Mouse (Mus musculus) MEL (cell line): ENCODE data around the gene Kcna5. TPM values are rescaled to one million over a fixed set of nuclear protein-coding genes. Genes with fewer than 3 reads are reported as not detected.

Source experiments
- DNase-seq: peaks from one replicate; pipeline ENCODE4 v3.0.0; 2011; ENCODE audit warnings: low read depth, low spot score
- H3K27ac ChIP-seq: 2 replicates; pipeline ENCODE4 v1.5.1; 2012; ENCODE audit warnings: low read depth, mild to moderate bottlenecking, control low read depth, low read length, moderate library complexity; ENCODE audit not compliant: control insufficient read depth
- H3K27me3 ChIP-seq, 2 experiments: fragments of 150-350 bp in 1 of 2; sonication (generic) in 1 of 2; 2 replicates each; pipeline ENCODE4 v1.6.1; 2012; ENCODE audit warnings: low read length in 2 of 2, mild to moderate bottlenecking in 2 of 2, improper control_type of control experiment in 1 of 2, moderate library complexity in 1 of 2; ENCODE audit not compliant: insufficient read depth in 2 of 2, control insufficient read depth in 1 of 2
- H3K36me3 ChIP-seq, 2 experiments: 2 replicates each; pipeline ENCODE4 v1.6.1; 2012 to 2014; ENCODE audit warnings: low read length in 2 of 2, improper control_type of control experiment in 1 of 2, inconsistent platforms in 1 of 2, mild to moderate bottlenecking in 1 of 2; ENCODE audit not compliant: insufficient read depth in 2 of 2, control insufficient read depth in 1 of 2
- H3K4me1 ChIP-seq, 2 experiments: fragments of 150-350 bp in 1 of 2; sonication (generic) in 1 of 2; 2 replicates each; pipeline ENCODE4 v1.6.1; 2012; ENCODE audit warnings: low read length in 2 of 2, improper control_type of control experiment in 1 of 2, mild to moderate bottlenecking in 1 of 2; ENCODE audit not compliant: insufficient read depth in 2 of 2, control insufficient read depth in 1 of 2
- H3K4me3 ChIP-seq, 2 experiments: fragments of 150-350 bp in 1 of 2; sonication (generic) in 1 of 2; 2 replicates each; pipeline ENCODE4 v1.5.1; 2012; ENCODE audit warnings: low read depth in 2 of 2, low read length in 2 of 2, mild to moderate bottlenecking in 2 of 2, moderate library complexity in 2 of 2, control low read depth in 1 of 2, improper control_type of control experiment in 1 of 2; ENCODE audit not compliant: control insufficient read depth in 1 of 2, insufficient read depth in 1 of 2
- H3K79me2 ChIP-seq: 2 replicates; pipeline ENCODE4 v1.6.1; 2012; ENCODE audit warnings: mild to moderate bottlenecking, low read length, moderate library complexity; ENCODE audit not compliant: control insufficient read depth, poor library complexity, insufficient read depth
- H3K9ac ChIP-seq: 2 replicates; pipeline ENCODE4 v1.6.1; 2012; ENCODE audit warnings: low read depth, mild to moderate bottlenecking, control low read depth, low read length, moderate library complexity; ENCODE audit not compliant: control insufficient read depth, poor library complexity, severe bottlenecking
- H3K9me3 ChIP-seq: fragments of 150-350 bp; sonication (generic); replicated peaks from 2 replicates; pipeline ENCODE4 v1.6.1; 2012; ENCODE audit warnings: mild to moderate bottlenecking, low read length, improper control_type of control experiment, moderate library complexity; ENCODE audit not compliant: insufficient read depth
- ELF1 ChIP-seq: IDR thresholded peaks from 2 replicates; pipeline ENCODE4 v1.6.1; 2014; ENCODE audit warnings: low read depth, mild to moderate bottlenecking, inconsistent platforms, low read length, improper control_type of control experiment, moderate library complexity
- ETS1 ChIP-seq: IDR thresholded peaks from 2 replicates; pipeline ENCODE4 v1.6.1; 2012; ENCODE audit warnings: low read depth, mild to moderate bottlenecking, inconsistent platforms, low read length, improper control_type of control experiment, moderate library complexity
- GABPA ChIP-seq: IDR thresholded peaks from 2 replicates; pipeline ENCODE4 v1.6.1; 2012; ENCODE audit warnings: low read depth, mild to moderate bottlenecking, inconsistent platforms, low read length, improper control_type of control experiment, moderate library complexity
- GATA1 ChIP-seq: IDR thresholded peaks from 2 replicates; pipeline ENCODE4 v1.6.1; 2011; ENCODE audit warnings: low read depth, low read length, improper control_type of control experiment
- HCFC1 ChIP-seq: IDR thresholded peaks from 2 replicates; pipeline ENCODE4 v1.6.1; 2012; ENCODE audit warnings: low read depth, mild to moderate bottlenecking, inconsistent platforms, low read length, improper control_type of control experiment, moderate library complexity
- KAT2A ChIP-seq: conservative IDR thresholded peaks from 2 replicates; pipeline ENCODE4 v1.6.1; 2012; ENCODE audit warnings: low read depth, low read length, improper control_type of control experiment, inconsistent platforms
- MAFK ChIP-seq: IDR thresholded peaks from 2 replicates; pipeline ENCODE4 v1.6.1; 2011; ENCODE audit warnings: low read depth, mild to moderate bottlenecking, low read length, improper control_type of control experiment, borderline replicate concordance
- MEF2A ChIP-seq: IDR thresholded peaks from 2 replicates; pipeline ENCODE4 v1.6.1; 2014; ENCODE audit warnings: low read depth, mild to moderate bottlenecking, inconsistent platforms, low read length, improper control_type of control experiment; ENCODE audit not compliant: poor library complexity, insufficient replicate concordance, severe bottlenecking; ENCODE audit errors: extremely low read depth
- MXI1 ChIP-seq: IDR thresholded peaks from 2 replicates; pipeline ENCODE4 v1.6.1; 2011; ENCODE audit warnings: mild to moderate bottlenecking, low read depth, low read length, improper control_type of control experiment
- MYC ChIP-seq: IDR thresholded peaks from 2 replicates; pipeline ENCODE4 v1.6.1; 2011; ENCODE audit warnings: low read depth, mild to moderate bottlenecking, low read length, improper control_type of control experiment, moderate library complexity
- NELFE ChIP-seq: IDR thresholded peaks from 2 replicates; pipeline ENCODE4 v1.6.1; 2011; ENCODE audit warnings: low read depth, low read length, improper control_type of control experiment
- NRF1 ChIP-seq: IDR thresholded peaks from 2 replicates; pipeline ENCODE4 v1.6.1; 2014; ENCODE audit warnings: low read depth, mild to moderate bottlenecking, inconsistent platforms, low read length, improper control_type of control experiment, moderate library complexity; ENCODE audit not compliant: poor library complexity, insufficient read depth, severe bottlenecking
- POLR2AphosphoS2 ChIP-seq: IDR thresholded peaks from 2 replicates; pipeline ENCODE4 v1.6.1; 2011; ENCODE audit warnings: low read length, improper control_type of control experiment
- RCOR1 ChIP-seq: IDR thresholded peaks from 2 replicates; pipeline ENCODE4 v1.6.1; 2012; ENCODE audit warnings: low read depth, mild to moderate bottlenecking, inconsistent platforms, low read length, improper control_type of control experiment
- TBP ChIP-seq: IDR thresholded peaks from 2 replicates; pipeline ENCODE4 v1.8.0; 2011; ENCODE audit warnings: low read depth, low read length, improper control_type of control experiment
- TCF12 ChIP-seq: IDR thresholded peaks from 2 replicates; pipeline ENCODE4 v1.6.1; 2014; ENCODE audit warnings: low read depth, mild to moderate bottlenecking, inconsistent platforms, low read length, improper control_type of control experiment, moderate library complexity
- USF2 ChIP-seq, 2 experiments: IDR thresholded peaks; 2 replicates each; pipeline ENCODE4 v1.6.1; 2011 to 2012; ENCODE audit warnings: improper control_type of control experiment in 2 of 2, low read length in 2 of 2, borderline replicate concordance in 1 of 2, inconsistent platforms in 1 of 2, low read depth in 1 of 2, mild to moderate bottlenecking in 1 of 2; ENCODE audit not compliant: insufficient read depth in 1 of 2
- ZC3H11A ChIP-seq: IDR thresholded peaks from 2 replicates; pipeline ENCODE4 v1.6.1; 2012; ENCODE audit warnings: low read depth, mild to moderate bottlenecking, inconsistent platforms, low read length, improper control_type of control experiment
- ZKSCAN1 ChIP-seq: IDR thresholded peaks from 2 replicates; pipeline ENCODE4 v1.6.1; 2012; ENCODE audit warnings: low read depth, mild to moderate bottlenecking, inconsistent platforms, low read length, improper control_type of control experiment, moderate library complexity
- ZMIZ1 ChIP-seq: IDR thresholded peaks from 2 replicates; pipeline ENCODE4 v1.6.1; 2012; ENCODE audit warnings: low read depth, mild to moderate bottlenecking, inconsistent platforms, low read length, improper control_type of control experiment, moderate library complexity
- ZNF384 ChIP-seq: IDR thresholded peaks from 2 replicates; pipeline ENCODE4 v1.6.1; 2012; ENCODE audit warnings: low read depth, mild to moderate bottlenecking, inconsistent platforms, low read length, improper control_type of control experiment
- polyA plus RNA-seq, 2 experiments: library from polyadenylated mRNA; stranded (reverse) in 1 of 2; unstranded in 1 of 2; fragments of >175 nt in 1 of 2; fragments of >200 nt in 1 of 2; gene quantifications; 2 replicates each; pipeline versions ENCODE4 v1.2.1 to v1.2.4; 2012; ENCODE audit warnings: low replicate concordance in 2 of 2, low read depth in 1 of 2; ENCODE audit not compliant: insufficient read length in 2 of 2, insufficient read depth in 1 of 2, missing spikeins in 1 of 2
- total RNA-seq: library from RNA; depleted of rRNA; stranded (reverse); fragments of 300-350 nt; gene quantifications from 2 replicates; pipeline ENCODE4 v1.2.3, GENCODE M21; 2012

The Kcna5 gene
- total and polyA plus RNA-seq, 3 experiments = not detected

DNA sequence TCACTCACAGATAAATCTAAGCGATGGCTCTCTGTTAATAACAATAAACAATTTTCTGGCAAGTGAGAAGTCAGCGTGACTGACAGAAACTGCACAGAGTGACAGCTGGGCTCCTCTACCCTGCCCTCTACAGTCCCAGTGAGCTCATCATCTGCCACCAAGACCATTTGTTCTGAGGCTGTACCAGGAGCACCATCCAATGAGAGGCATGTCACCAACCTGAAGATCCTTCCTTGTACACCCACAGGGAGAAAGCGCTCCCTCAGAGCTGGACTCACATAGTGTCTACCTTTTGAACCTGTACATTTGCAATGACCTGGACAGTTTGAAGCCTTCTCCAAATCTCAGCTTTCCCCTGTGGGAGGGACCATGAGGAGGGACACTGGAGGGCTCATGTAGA lies 45.4 kb upstream of the Kcna5 start:
- Histone ChIP-seq H3K79me2 (no peaks in the 10 kb centered on the region), H3K9ac (no peak overlapping the region), H3K9me3 (no peaks in the 10 kb centered on the region)

DNA sequence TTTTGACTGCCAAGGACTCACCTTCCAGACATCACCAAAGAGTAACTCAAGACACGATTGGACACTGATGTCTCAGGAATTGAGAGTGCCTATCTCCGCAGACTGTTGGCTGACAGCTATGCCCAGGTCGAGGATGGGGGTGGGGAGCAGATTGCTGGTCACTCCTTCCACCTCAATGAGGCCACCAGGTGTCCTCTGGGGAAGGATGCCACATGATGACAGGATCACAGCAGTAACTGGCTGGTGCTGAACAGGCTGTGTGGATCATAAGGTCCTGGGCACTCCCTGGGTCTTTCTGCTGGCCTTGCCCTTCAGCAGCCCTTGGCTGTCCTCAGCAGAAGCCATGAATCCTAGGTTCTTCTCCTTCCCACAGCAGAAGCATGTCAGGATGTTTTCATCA lies 42.2 kb upstream of the Kcna5 start:
- H3K9ac ChIP-seq = no peak overlapping the region
- no peaks in the 10 kb centered on the region for H3K27me3 ChIP-seq
- TF ChIP-seq MXI1 (no peak), MAFK (no peak), ETS1 (no peak), MEF2A (no peak)
- no peak overlapping the region for H3K27ac ChIP-seq
- no peak overlapping the region for H3K4me3 ChIP-seq
- H3K36me3 ChIP-seq = no peaks in the 10 kb centered on the region
- H3K4me1 ChIP-seq = no peaks in the 10 kb centered on the region
- H3K79me2 ChIP-seq = no peaks in the 10 kb centered on the region
- no peak for DNase-seq
- H3K9me3 ChIP-seq = no peaks in the 10 kb centered on the region

More for the DNA sequence above, 45.4 kb upstream of the Kcna5 start:
- no peaks in the 10 kb centered on the region for H3K27me3 ChIP-seq
- no peak overlapping the region for H3K4me3 ChIP-seq
- no peak for DNase-seq
- no peaks in the 10 kb centered on the region for H3K4me1 ChIP-seq
- no peaks in the 10 kb centered on the region for H3K36me3 ChIP-seq
- no peak overlapping the region for H3K27ac ChIP-seq
- no peak for TF ChIP-seq ZC3H11A
- no peak for TF ChIP-seq ELF1
- no peak for TF ChIP-seq ZKSCAN1
- no peak for TF ChIP-seq GABPA
- TF ChIP-seq POLR2AphosphoS2 = no peak
- no peak for TF ChIP-seq GATA1
- TF ChIP-seq MXI1 = no peak
- no peak for TF ChIP-seq ZNF384
- TF ChIP-seq MYC = no peak

DNA sequence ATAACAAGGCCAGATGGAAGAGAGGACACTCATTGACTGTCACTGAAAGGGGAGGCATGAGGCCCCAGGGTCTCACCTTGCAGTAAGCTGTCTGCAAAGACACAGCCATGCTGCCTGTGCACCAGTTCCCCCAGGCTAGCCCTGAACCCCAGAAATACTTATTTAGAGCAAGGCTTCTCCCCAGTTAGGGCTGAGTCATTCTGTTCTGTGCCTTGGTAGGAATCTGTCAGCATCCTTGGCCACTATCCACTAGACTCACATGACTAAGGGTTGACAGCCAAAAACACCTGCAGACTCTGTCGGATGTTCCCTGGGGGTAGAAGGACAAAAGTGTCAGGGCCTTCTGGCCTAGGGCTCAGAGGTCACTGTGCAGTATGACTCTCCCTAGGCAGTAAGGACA lies 41.4 kb upstream of the Kcna5 start:
- no peak overlapping the region for H3K9ac ChIP-seq
- no peaks in the 10 kb centered on the region for H3K9me3 ChIP-seq
- no peak overlapping the region for H3K27ac ChIP-seq
- no peaks in the 10 kb centered on the region for H3K79me2 ChIP-seq
- H3K4me1 ChIP-seq = no peaks in the 10 kb centered on the region
- TF ChIP-seq KAT2A (no peak), ETS1 (no peak), TCF12 (no peak), MYC (no peak), ZMIZ1 (no peak), HCFC1 (no peak), NELFE (no peak), RCOR1 (no peak), USF2 (IDR thresholded peaks at IDR 0.05; ENCODE audit: borderline replicate concordance in 1 of 2, insufficient read depth in 1 of 2, low read depth in 1 of 2, low read length in 2 of 2) (no peak), GABPA (no peak), TBP (no peak), MEF2A (no peak), NRF1 (no peak)
- no peaks in the 10 kb centered on the region for H3K36me3 ChIP-seq
- H3K27me3 ChIP-seq = no peaks in the 10 kb centered on the region
- DNase-seq = no peak
- H3K4me3 ChIP-seq = no peak overlapping the region
